Mouse (Mus musculus) ES-CJ7 (cell line): ENCODE data around the gene Zbtb3.
A peak's percentile ranks its signal among the peaks of the same experiment; 100 is the strongest.

Experiments used
- DNase-seq: peaks from one replicate; pipeline ENCODE4 v3.0.0; 2011; ENCODE audit warnings: low read depth, low spot score

The Zbtb3 gene

GRCm38 (mm10) chr19:8839908-8840791, 37.8 kb downstream of the Zbtb3 start:
- DNase-seq, result no peak

GRCm38 (mm10) chr19:8841012-8841411, 38.7 kb downstream of the Zbtb3 start:
- no peak for DNase-seq

- DNase-seq, result no peak
These were observed 40.6 kb downstream of the Zbtb3 start for GRCm38 (mm10) chr19:8842961-8843360.

DNA sequence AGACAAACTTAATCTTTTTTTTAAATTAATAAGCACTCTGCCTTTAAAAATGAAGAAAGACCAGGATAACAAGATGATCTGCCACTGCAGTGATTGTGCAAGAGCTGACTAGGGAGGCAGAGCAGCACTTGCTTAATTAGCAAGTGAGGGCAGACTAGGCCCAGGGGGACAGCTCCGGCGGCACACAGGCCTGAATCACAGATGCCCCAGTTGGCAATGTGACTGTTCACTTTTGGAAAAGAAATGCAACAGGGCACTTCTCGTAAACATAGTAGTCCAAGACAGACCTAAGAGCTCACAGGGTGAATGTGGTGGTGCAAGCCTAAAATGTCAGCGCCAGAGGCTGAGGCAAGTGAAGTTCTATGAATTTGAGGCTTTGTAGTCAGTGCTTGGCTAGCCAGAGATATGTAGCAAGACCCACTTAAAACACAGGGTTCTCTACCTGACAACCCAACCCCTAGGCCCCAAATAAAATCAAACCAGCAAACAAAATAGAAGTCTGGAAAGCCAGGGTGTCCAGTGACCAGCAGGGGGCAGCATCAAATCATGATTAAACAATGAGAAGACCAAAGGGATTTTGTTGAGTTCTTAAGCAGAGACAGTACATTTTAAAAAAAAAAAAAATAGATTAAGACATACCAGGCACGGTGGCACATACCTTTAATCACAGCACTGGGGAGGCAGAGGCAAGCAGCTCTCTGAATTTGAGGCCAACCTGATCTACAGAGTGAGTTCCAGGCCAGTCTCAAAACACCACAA, 42.2 kb downstream of the Zbtb3 start:
- peak; percentile 80 for DNase-seq

GRCm38 (mm10) chr19:8848356-8848755, 46.0 kb downstream of the Zbtb3 start:
- DNase-seq, result peak; percentile 59

DNA sequence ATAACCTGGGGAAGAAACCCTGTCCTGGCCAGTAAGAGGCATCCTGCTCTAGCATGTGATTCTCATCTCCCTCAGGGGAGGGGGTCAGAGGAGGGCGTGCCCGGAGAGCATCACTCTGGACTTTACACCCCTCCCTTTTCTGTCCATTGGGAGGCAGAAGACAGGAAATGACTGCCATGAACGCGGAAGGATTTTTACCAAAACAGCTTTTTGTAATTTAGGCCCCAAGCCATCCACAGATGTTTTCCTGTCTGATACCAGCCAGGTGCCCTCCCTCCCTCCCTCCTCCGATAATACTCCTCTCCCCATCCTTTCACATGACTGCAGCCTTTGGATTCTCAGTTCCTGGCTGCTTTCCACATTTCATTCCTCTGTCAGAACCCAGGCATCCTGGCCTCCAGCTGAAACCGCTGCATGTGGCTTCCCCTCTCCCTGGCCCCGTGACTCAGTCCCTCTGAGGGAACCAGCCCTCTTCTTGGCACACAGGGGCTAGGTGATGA, 48.1 kb downstream of the Zbtb3 start, which contains the start of gene Lrrn4cl:
Lrrn4cl (plus strand) TSS at position 367 of the 500 bp plus-strand sequence.
- peak; percentile 74 for DNase-seq

- no peak for DNase-seq
These were observed 49.3 kb downstream of the Zbtb3 start for GRCm38 (mm10) chr19:8851639-8852038.

GRCm38 (mm10) chr19:8852236-8852928, 50.0 kb downstream of the Zbtb3 start:
- DNase-seq, result no peak

GRCm38 (mm10) chr19:8853117-8853516, 50.8 kb downstream of the Zbtb3 start:
- no peak for DNase-seq
